In genomic region chr8:20550054-20550778, GRCm38 (mm10) we compare ENCODE assay signal across 8 mouse cellular contexts.
DNase-seq lines count a peak whose midpoint lies in the region; ATAC-seq and TF ChIP-seq lines count a peak whose summit lies in the region.
"Not testable (repeated sequence)": the region's sequence is repeated elsewhere in the genome, so short reads cannot be mapped to it uniquely, and the experiment has no call there.

No protein-coding gene starts in this region.

- DNase-seq in CD4-positive, CD25-positive, alpha-beta regulatory T cell, adult 2 months (ENCODE audit: low read depth, low spot score) = peak; percentile 62
- peak; percentile 5 for DNase-seq in heart, postnatal 0 days (ENCODE audit: low spot score)
- DNase-seq in kidney, postnatal 25 days = peak; percentile 79 to 89
- peak; percentile 98 to 99 for DNase-seq in natural killer cell, adult 2 months (ENCODE audit: low spot score in 2 of 2)

- peak overlapping the region; percentile 54 for H3K4me2 ChIP-seq in forebrain, embryonic 13.5 days
- H3K4me2 ChIP-seq in heart, postnatal 0 days (ENCODE audit: low read depth, low read length) = peak overlapping the region; percentile 61
- peak overlapping the region; percentile 71 for H3K4me2 ChIP-seq in liver, embryonic 12.5 days
- peak overlapping the region; percentile 48 for H3K4me2 ChIP-seq in stomach, embryonic 15.5 days

- peak; percentile 55 for TF ChIP-seq CTCF in heart, postnatal 0 days (IDR thresholded peaks at IDR 0.05; ENCODE audit: low read depth)

- not testable (repeated sequence) for H3K27me3 ChIP-seq in forebrain, embryonic 13.5 days; heart, postnatal 0 days (ENCODE audit: control insufficient read depth, insufficient read depth, low read length); liver, embryonic 12.5 days (replicated peaks); stomach, embryonic 15.5 days (replicated peaks)

- H3K27ac ChIP-seq in brown adipose tissue, adult 24 weeks (replicated peaks; ENCODE audit: low read depth, low read length) = not testable (repeated sequence)
- H3K27ac ChIP-seq in forebrain, embryonic 13.5 days = peak overlapping the region; percentile 71
- H3K27ac ChIP-seq in heart, postnatal 0 days (ENCODE audit: low read depth) = peak overlapping the region; percentile 82
- peak overlapping the region; percentile 71; the same call in 1 of the 2 replicates for H3K27ac ChIP-seq in liver, embryonic 12.5 days
- H3K27ac ChIP-seq in stomach, embryonic 15.5 days = peak overlapping the region; percentile 81

- peak overlapping the region; percentile 65 for H3K4me3 ChIP-seq in brown adipose tissue, adult 24 weeks (ENCODE audit: insufficient read depth, low read depth, low read length)
- H3K4me3 ChIP-seq in forebrain, embryonic 13.5 days = peak overlapping the region; percentile 55
- H3K4me3 ChIP-seq in heart, postnatal 0 days (ENCODE audit: low read depth, low read length) = peak overlapping the region; percentile 71
- peak overlapping the region; percentile 72 for H3K4me3 ChIP-seq in liver, embryonic 12.5 days
- H3K4me3 ChIP-seq in stomach, embryonic 15.5 days (replicated peaks) = peak overlapping the region; percentile 68

- H3K36me3 ChIP-seq in forebrain, embryonic 13.5 days (ENCODE audit: poor library complexity, severe bottlenecking); heart, postnatal 0 days (replicated peaks; ENCODE audit: control insufficient read depth, insufficient read depth, low read length); liver, embryonic 12.5 days; stomach, embryonic 15.5 days: not testable (repeated sequence)

- ATAC-seq in forebrain, embryonic 13.5 days = peak; percentile 100
- ATAC-seq in heart, postnatal 0 days (ENCODE audit: insufficient read depth, low read depth) = peak; percentile 100
- ATAC-seq in liver, embryonic 12.5 days = peak; percentile 100
- ATAC-seq in stomach, embryonic 15.5 days (ENCODE audit: insufficient read depth, low FRiP score, low read depth) = peak; percentile 100

- H3K9me3 ChIP-seq in forebrain, embryonic 13.5 days (replicated peaks); heart, postnatal 0 days (replicated peaks; ENCODE audit: control insufficient read depth, low read length); liver, embryonic 12.5 days (replicated peaks); stomach, embryonic 15.5 days: not testable (repeated sequence)

- H3K9ac ChIP-seq in forebrain, embryonic 13.5 days = peak overlapping the region; percentile 77
- H3K9ac ChIP-seq in heart, postnatal 0 days (replicated peaks; ENCODE audit: low read depth, low read length) = peak overlapping the region; percentile 87
- H3K9ac ChIP-seq in liver, embryonic 12.5 days = peak overlapping the region; percentile 87
- peak overlapping the region; percentile 66 for H3K9ac ChIP-seq in stomach, embryonic 15.5 days

- H3K4me1 ChIP-seq in brown adipose tissue, adult 24 weeks (ENCODE audit: control insufficient read depth, insufficient read depth, insufficient read length, low read length); forebrain, embryonic 13.5 days; heart, postnatal 0 days (ENCODE audit: control insufficient read depth, insufficient read depth); liver, embryonic 12.5 days; stomach, embryonic 15.5 days: not testable (repeated sequence)

- not testable (repeated sequence) for TF ChIP-seq EP300 in heart, postnatal 0 days (IDR thresholded peaks at IDR 0.05; ENCODE audit: low read depth)

- 10% methylated on average over 63 of the region's 64 CpGs for WGBS in forebrain, embryonic 13.5 days
- WGBS in heart, postnatal 0 days = 3% methylated on average over 51 of the region's 64 CpGs
- 4% methylated on average over 64 of the region's 64 CpGs for WGBS in liver, embryonic 12.5 days (ENCODE audit: insufficient replicate concordance)
- WGBS in stomach, embryonic 15.5 days = 8% methylated on average over 64 of the region's 64 CpGs

Comparison
In these comparisons a context has a peak if more than half of its experiments do, and no peak if none do; other contexts are left out.
1. DNase-seq: peak in every context shown above with its lines; median percentile 98 in natural killer cell, adult 2 months; 84 in kidney, postnatal 25 days; 62 in CD4-positive, CD25-positive, alpha-beta regulatory T cell, adult 2 months; 5 in heart, postnatal 0 days.